Mouse (Mus musculus) CH12.LX (cell line): Measurements from ENCODE around the gene Dnajc2. TPM values are rescaled to one million over a fixed set of nuclear protein-coding genes. Genes with fewer than 3 reads are reported as not detected.

ENCODE experiments used
- DNase-seq: peaks from one replicate; pipeline ENCODE4 v3.0.0-alpha.2; 2013; ENCODE audit errors: extremely low read depth
- H3K27ac ChIP-seq: 2 replicates; pipeline ENCODE4 v1.5.1; 2012; ENCODE audit warnings: low read depth, mild to moderate bottlenecking, control low read depth, moderate library complexity; ENCODE audit not compliant: insufficient read depth
- H3K27me3 ChIP-seq: replicated peaks from 2 replicates; pipeline ENCODE3; 2012; ENCODE audit warnings: inconsistent platforms
- H3K36me3 ChIP-seq, 2 experiments: replicated peaks in 1 of 2; 2 replicates each; pipeline versions ENCODE3 to v1.6.1; 2012; ENCODE audit warnings: inconsistent platforms in 1 of 2, low read length in 1 of 2, mild to moderate bottlenecking in 1 of 2, mixed read lengths in 1 of 2, moderate library complexity in 1 of 2; ENCODE audit not compliant: control insufficient read depth in 1 of 2, insufficient read depth in 1 of 2
- H3K4me1 ChIP-seq, 2 experiments: 2 replicates each; pipeline ENCODE4 v1.6.1; 2012; ENCODE audit warnings: inconsistent platforms in 1 of 2, moderate library complexity in 1 of 2; ENCODE audit not compliant: insufficient read depth in 2 of 2, control insufficient read depth in 1 of 2
- H3K4me2 ChIP-seq: 2 replicates; pipeline ENCODE4 v1.6.1; 2012; ENCODE audit warnings: low read depth, mild to moderate bottlenecking, control low read depth; ENCODE audit not compliant: poor library complexity, insufficient read depth, severe bottlenecking
- H3K4me3 ChIP-seq, 3 experiments: fragments of 150-350 bp in 1 of 3; sonication (generic) in 1 of 3; replicated peaks in 1 of 3; 2 replicates each; pipeline versions ENCODE3 to v1.5.1; 2011 to 2012; ENCODE audit warnings: low read depth in 2 of 3, low read length in 2 of 3, mild to moderate bottlenecking in 2 of 3, moderate library complexity in 2 of 3, control low read depth in 1 of 3, improper control_type of control experiment in 1 of 3, inconsistent platforms in 1 of 3, mixed read lengths in 1 of 3; ENCODE audit not compliant: poor library complexity in 1 of 3
- H3K79me2 ChIP-seq: replicated peaks from 2 replicates; pipeline ENCODE4 v1.6.1; 2012; ENCODE audit warnings: mild to moderate bottlenecking, moderate library complexity; ENCODE audit not compliant: control insufficient read depth, poor library complexity, insufficient read depth, severe bottlenecking; ENCODE audit errors: extremely low read depth
- H3K9ac ChIP-seq: 2 replicates; pipeline ENCODE4 v1.6.1; 2012; ENCODE audit warnings: low read depth, mild to moderate bottlenecking, control low read depth, moderate library complexity; ENCODE audit not compliant: insufficient read depth
- H3K9me3 ChIP-seq: replicated peaks from 2 replicates; pipeline ENCODE3; 2012; ENCODE audit warnings: low read length, inconsistent platforms, mixed read lengths
- BHLHE40 ChIP-seq: IDR thresholded peaks from 2 replicates; pipeline ENCODE4 v1.6.1; 2011; ENCODE audit warnings: mild to moderate bottlenecking, low read depth, low read length, improper control_type of control experiment
- CHD1 ChIP-seq: IDR thresholded peaks from 2 replicates; pipeline ENCODE4 v1.6.1; 2012; ENCODE audit warnings: low read depth, low read length, improper control_type of control experiment, inconsistent platforms
- CHD2 ChIP-seq: IDR thresholded peaks from 2 replicates; pipeline ENCODE4 v1.6.1; 2011; ENCODE audit warnings: low read length, improper control_type of control experiment
- CTCF ChIP-seq, 2 experiments: IDR thresholded peaks in 1 of 2; conservative IDR thresholded peaks in 1 of 2; 2 replicates each; pipeline ENCODE4 v1.5.1; 2011 to 2012; ENCODE audit warnings: low read depth in 2 of 2, low read length in 2 of 2, improper control_type of control experiment in 1 of 2, inconsistent platforms in 1 of 2, mild to moderate bottlenecking in 1 of 2, moderate library complexity in 1 of 2
- E2F4 ChIP-seq: IDR thresholded peaks from 2 replicates; pipeline ENCODE4 v1.6.1; 2011; ENCODE audit warnings: low read depth, low read length, improper control_type of control experiment; ENCODE audit not compliant: insufficient replicate concordance
- ELF1 ChIP-seq: IDR thresholded peaks from 2 replicates; pipeline ENCODE4 v1.6.1; 2014; ENCODE audit warnings: low read depth, mild to moderate bottlenecking, inconsistent platforms, low read length, improper control_type of control experiment
- IRF4 ChIP-seq: IDR thresholded peaks from 2 replicates; pipeline ENCODE4 v1.6.1; 2014; ENCODE audit warnings: low read depth, mild to moderate bottlenecking, inconsistent platforms, low read length, improper control_type of control experiment
- KAT2A ChIP-seq: IDR thresholded peaks from 2 replicates; pipeline ENCODE4 v1.6.1; 2012; ENCODE audit warnings: low read length, improper control_type of control experiment, inconsistent platforms; ENCODE audit not compliant: insufficient replicate concordance
- MAZ ChIP-seq: IDR thresholded peaks from 2 replicates; pipeline ENCODE4 v1.6.1; 2012; ENCODE audit warnings: low read depth, mild to moderate bottlenecking, inconsistent platforms, low read length, improper control_type of control experiment, moderate library complexity
- MEF2A ChIP-seq: IDR thresholded peaks from 2 replicates; pipeline ENCODE4 v1.6.1; 2014; ENCODE audit warnings: low read depth, mild to moderate bottlenecking, inconsistent platforms, low read length, improper control_type of control experiment, borderline replicate concordance
- NELFE ChIP-seq: IDR thresholded peaks from 2 replicates; pipeline ENCODE4 v1.6.1; 2011; ENCODE audit warnings: low read depth, low read length, improper control_type of control experiment
- NRF1 ChIP-seq: IDR thresholded peaks from 2 replicates; pipeline ENCODE4 v1.6.1; 2014; ENCODE audit warnings: low read depth, mild to moderate bottlenecking, inconsistent platforms, low read length, improper control_type of control experiment, moderate library complexity
- RAD21 ChIP-seq: IDR thresholded peaks from 2 replicates; pipeline ENCODE4 v1.6.1; 2011; ENCODE audit warnings: low read depth, mild to moderate bottlenecking, low read length, improper control_type of control experiment, moderate library complexity
- RCOR1 ChIP-seq: conservative IDR thresholded peaks from 2 replicates; pipeline ENCODE4 v1.6.1; 2012; ENCODE audit warnings: low read depth, mild to moderate bottlenecking, inconsistent platforms, low read length, improper control_type of control experiment
- TBP ChIP-seq: conservative IDR thresholded peaks from 2 replicates; pipeline ENCODE4 v1.6.1; 2011; ENCODE audit warnings: low read depth, low read length, improper control_type of control experiment
- UBTF ChIP-seq: IDR thresholded peaks from 2 replicates; pipeline ENCODE4 v1.6.1; 2012; ENCODE audit warnings: low read depth, mild to moderate bottlenecking, inconsistent platforms, low read length, improper control_type of control experiment, moderate library complexity
- USF1 ChIP-seq: IDR thresholded peaks from 2 replicates; pipeline ENCODE4 v1.6.1; 2014; ENCODE audit warnings: low read depth, mild to moderate bottlenecking, inconsistent platforms, low read length, improper control_type of control experiment
- ZMIZ1 ChIP-seq: IDR thresholded peaks from 2 replicates; pipeline ENCODE4 v1.6.1; 2012; ENCODE audit warnings: low read depth, mild to moderate bottlenecking, inconsistent platforms, low read length, improper control_type of control experiment
- ZNF384 ChIP-seq: IDR thresholded peaks from 2 replicates; pipeline ENCODE4 v1.6.1; 2012; ENCODE audit warnings: low read depth, low read length, improper control_type of control experiment, inconsistent platforms
- dilution Hi-C: fragments of 300-500 bp; cut with MboI; formaldehyde crosslinking; loops from 2 replicates; pipeline ENCODE4 v1.14.3; 2020; ENCODE audit warnings: low sequenced_read_pairs; ENCODE audit not compliant: extremely low pct_unique_long_range_greater_than_20kb, extremely low pct_ligation_motif_present
- in situ Hi-C: fragments of 300-500 bp; cut with MboI; formaldehyde crosslinking; loops from 3 replicates; pipeline ENCODE4 v1.14.3; 2019; ENCODE audit warnings: low sequenced_read_pairs, low pct_ligation_motif_present, low pct_unique_long_range_greater_than_20kb, mixed read lengths
- polyA plus RNA-seq: library from polyadenylated mRNA; unstranded; fragments of >175 nt; gene quantifications from 2 replicates; pipeline ENCODE4 v1.2.1, GENCODE M21; 2012; ENCODE audit warnings: low read depth; ENCODE audit not compliant: insufficient read length
- total RNA-seq, 2 experiments: library from RNA; depleted of rRNA; stranded (reverse); fragments of 300-350 nt in 1 of 2; fragments of >200 nt in 1 of 2; gene quantifications; 2 replicates each; pipeline ENCODE4 v1.2.3; 2012 to 2014

Gene Dnajc2
- total and polyA plus RNA-seq, 3 experiments, result 79.2 to 242 (median 138) TPM

DNA sequence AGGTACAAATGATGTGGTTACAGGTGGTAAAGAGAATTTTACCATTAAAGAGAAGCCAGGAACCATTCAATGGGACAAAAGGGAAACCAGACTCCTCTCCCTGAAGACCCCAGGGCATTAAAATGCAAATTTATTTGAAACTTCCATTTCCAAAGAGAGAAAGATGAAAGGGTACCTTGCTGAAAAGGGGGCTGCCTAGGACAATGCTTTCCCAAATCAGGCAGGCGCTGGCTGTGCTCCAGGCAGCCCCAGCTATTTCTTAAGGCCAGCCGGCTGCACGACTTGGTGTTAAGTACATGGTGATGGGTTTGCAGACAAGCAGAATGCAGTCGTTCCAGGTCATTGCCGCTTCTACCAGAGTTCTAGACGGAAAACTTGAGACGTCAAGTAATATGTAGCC lies 41.3 kb upstream of the Dnajc2 start:
- DNase-seq, result peak; percentile 6
- no peaks in the 10 kb centered on the region for H3K79me2 ChIP-seq
- H3K27me3 ChIP-seq, result no peaks in the 10 kb centered on the region
- no peak for TF ChIP-seq ZNF384
- TF ChIP-seq E2F4, result no peak
- TF ChIP-seq ELF1, result no peak
- no peak for TF ChIP-seq TBP
- TF ChIP-seq ZMIZ1, result no peak
- TF ChIP-seq USF1, result no peak
- TF ChIP-seq, all 38 proteins: peak for 0
- Histone ChIP-seq H3K4me2 (no peak overlapping the region), H3K4me1 (peaks cover 5 to 33% of the 10 kb centered on the region in 2 experiments), H3K4me3 (no peak overlapping the region), H3K9ac (no peak overlapping the region), H3K27ac (no peak overlapping the region), H3K36me3 (no peaks in the 10 kb centered on the region), H3K9me3 (no peaks in the 10 kb centered on the region)
- dilution Hi-C loops (no loop called here), in situ Hi-C loops (no loop called here)

DNA sequence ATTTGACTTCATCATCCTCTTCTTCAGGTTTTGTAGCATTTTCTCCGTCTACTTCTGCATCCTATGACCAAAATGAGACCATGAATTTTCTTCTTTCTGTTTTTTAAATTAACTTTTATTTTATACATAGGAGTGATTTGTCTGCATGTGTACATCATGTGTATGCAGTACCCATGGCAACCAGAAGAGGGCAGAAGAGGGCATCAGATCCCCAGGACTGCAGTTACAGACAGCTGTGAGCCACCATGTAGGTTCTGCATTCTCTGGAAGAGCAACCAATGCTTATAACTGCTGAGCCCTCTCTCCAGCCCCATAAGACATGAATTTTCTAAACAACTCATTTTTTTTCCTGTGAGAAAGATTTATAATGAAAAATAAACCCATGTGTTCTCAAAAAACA lies 28.9 kb upstream of the Dnajc2 start:
- H3K9ac ChIP-seq, result no peak overlapping the region
- no peaks in the 10 kb centered on the region for H3K4me1 ChIP-seq
- H3K79me2 ChIP-seq, result no peaks in the 10 kb centered on the region
- in situ Hi-C loops (no loop called here), dilution Hi-C loops (no loop called here)
- no peak overlapping the region for H3K27ac ChIP-seq
- no peak for TF ChIP-seq MEF2A
- no peak for TF ChIP-seq UBTF
- no peak for TF ChIP-seq MAZ
- TF ChIP-seq BHLHE40, result no peak
- TF ChIP-seq RAD21, result peak; percentile 55
- TF ChIP-seq CTCF (conservative IDR thresholded peaks at IDR 0.05 in 1 of 2, IDR thresholded peaks at IDR 0.05 in 1 of 2; ENCODE audit: low read depth in 2 of 2, low read length in 2 of 2), result peak; percentile 60 to 63
- no peaks in the 10 kb centered on the region for H3K27me3 ChIP-seq
- DNase-seq, result peak; percentile 58
- no peak overlapping the region for H3K4me2 ChIP-seq
- H3K4me3 ChIP-seq, result no peak overlapping the region
- no peaks in the 10 kb centered on the region for H3K9me3 ChIP-seq
- no peaks in the 10 kb centered on the region for H3K36me3 ChIP-seq

DNA sequence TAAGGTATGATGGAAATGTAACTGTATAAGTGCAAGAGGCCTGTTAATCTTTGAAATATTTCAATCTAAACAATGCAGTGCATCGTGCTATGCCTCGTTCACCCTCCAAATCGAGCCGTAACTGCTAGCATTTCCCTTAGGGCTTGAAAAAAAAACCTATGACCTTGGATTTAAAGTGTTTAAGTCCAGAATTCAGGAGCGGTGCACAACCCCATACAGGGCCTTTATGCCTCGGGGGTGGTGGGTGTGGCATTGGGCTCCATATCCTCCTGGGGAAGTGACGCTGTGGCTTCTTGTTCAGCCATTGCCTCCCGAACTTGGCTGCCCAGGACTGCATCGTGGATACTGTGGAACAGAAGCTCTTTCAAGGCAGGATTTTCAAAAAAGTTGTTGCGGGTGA lies 25.9 kb upstream of the Dnajc2 start:
- Histone ChIP-seq H3K4me2 (no peak overlapping the region), H3K27ac (no peak overlapping the region), H3K79me2 (no peaks in the 10 kb centered on the region), H3K27me3 (no peaks in the 10 kb centered on the region), H3K4me3 (no peak overlapping the region), H3K9me3 (no peaks in the 10 kb centered on the region), H3K4me1 (no peaks in the 10 kb centered on the region), H3K9ac (no peak overlapping the region), H3K36me3 (no peaks in the 10 kb centered on the region)
- dilution Hi-C loops (no loop called here), in situ Hi-C loops (no loop called here)
- no peak for DNase-seq
- no peak for TF ChIP-seq NELFE
- TF ChIP-seq CHD1, result no peak
- no peak for TF ChIP-seq CHD2
- TF ChIP-seq USF1, result no peak
- TF ChIP-seq IRF4, result no peak
- no peak for TF ChIP-seq E2F4
- no peak for TF ChIP-seq RCOR1
- no peak for TF ChIP-seq NRF1
- TF ChIP-seq ZMIZ1, result no peak
- no peak for TF ChIP-seq UBTF
- TF ChIP-seq KAT2A, result no peak
- TF ChIP-seq CTCF (conservative IDR thresholded peaks at IDR 0.05 in 1 of 2, IDR thresholded peaks at IDR 0.05 in 1 of 2; ENCODE audit: low read depth in 2 of 2, low read length in 2 of 2), result no peak
- no peak for TF ChIP-seq MAZ
